Mouse (Mus musculus): ENCODE measurements at regions not wholly inside any gene's neighbourhood (a gene's known extent, or its start where the extent isn't known, plus 50 kb on each side); places are given as distances from the start of the nearest gene placed in this dataset.
A peak's percentile ranks its signal among the peaks of the same experiment; 100 is the strongest.

DNA sequence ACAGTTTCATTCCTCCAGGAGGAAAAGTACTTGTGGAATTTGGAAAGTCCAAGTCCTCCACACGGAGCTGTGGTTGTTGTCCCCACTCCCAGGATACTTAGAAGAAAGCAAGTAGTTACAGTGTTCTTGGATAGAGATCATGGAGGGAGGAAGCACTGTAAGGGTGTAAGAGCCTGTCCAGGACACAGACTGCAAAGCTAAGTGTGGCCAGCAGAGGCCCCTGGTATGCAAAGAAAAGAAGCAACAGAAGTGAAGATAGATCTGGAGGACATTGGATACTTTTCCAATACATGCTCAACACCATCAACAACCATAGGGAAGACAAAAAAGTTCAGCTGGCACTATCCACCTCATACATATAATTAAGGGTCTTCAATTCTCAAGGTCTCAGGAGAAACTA is 197.4 kb downstream of the Meis1 start:
- no peaks in the 10 kb centered on the region for H3K4me1 ChIP-seq (ENCODE audit: control insufficient read depth, insufficient read depth, low read length)
- peak; percentile 32; the same call in 1 of the 2 replicates for TF ChIP-seq CTCF (IDR thresholded peaks at IDR 0.05; ENCODE audit: borderline replicate concordance, insufficient read depth, low read depth, low read length)
- TF ChIP-seq POLR2A (IDR thresholded peaks at IDR 0.05; ENCODE audit: borderline replicate concordance, insufficient read depth, low read length): no peak
- H3K27ac ChIP-seq (ENCODE audit: insufficient read depth, low read length): no peak overlapping the region
- H3K27me3 ChIP-seq (ENCODE audit: control insufficient read depth, insufficient read depth, low read length): no peaks in the 10 kb centered on the region
- WGBS: 51% methylated on average over 1 of the region's 1 CpGs
- H3K4me3 ChIP-seq (replicated peaks; ENCODE audit: insufficient read depth, low read depth, low read length): no peak overlapping the region
- peak; percentile 32 to 59 for DNase-seq

DNA sequence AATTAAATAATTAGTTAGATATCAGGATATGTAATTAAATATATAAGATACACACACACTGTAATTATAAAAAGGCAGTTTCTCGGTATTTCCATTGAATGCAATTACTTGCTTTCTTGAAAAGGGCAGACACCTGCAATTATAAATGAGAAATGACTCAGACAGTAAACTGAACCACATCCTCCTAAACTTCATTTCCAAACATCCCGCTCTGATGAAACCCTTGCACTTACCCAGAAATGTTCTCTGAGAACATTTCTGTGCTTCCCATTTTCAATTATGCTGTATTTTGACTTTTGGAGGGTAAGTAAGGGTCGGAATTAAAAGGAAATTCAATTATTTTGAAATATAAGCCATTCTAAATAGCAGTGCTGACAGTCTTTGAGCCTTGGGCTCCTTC is 204.7 kb downstream of the Meis1 start:
- 96% methylated on average over 3 of the region's 3 CpGs for WGBS
- Histone ChIP-seq H3K27me3 (ENCODE audit: control insufficient read depth, insufficient read depth, low read length) (no peaks in the 10 kb centered on the region; the same call in 1 of the 2 replicates), H3K4me3 (replicated peaks; ENCODE audit: insufficient read depth, low read depth, low read length) (no peak overlapping the region), H3K27ac (ENCODE audit: insufficient read depth, low read length) (no peak overlapping the region), H3K4me1 (ENCODE audit: control insufficient read depth, insufficient read depth, low read length) (no peaks in the 10 kb centered on the region)
- DNase-seq: no peak
- TF ChIP-seq CTCF (IDR thresholded peaks at IDR 0.05; ENCODE audit: borderline replicate concordance, insufficient read depth, low read depth, low read length) (no peak), POLR2A (IDR thresholded peaks at IDR 0.05; ENCODE audit: borderline replicate concordance, insufficient read depth, low read length) (no peak)

DNA sequence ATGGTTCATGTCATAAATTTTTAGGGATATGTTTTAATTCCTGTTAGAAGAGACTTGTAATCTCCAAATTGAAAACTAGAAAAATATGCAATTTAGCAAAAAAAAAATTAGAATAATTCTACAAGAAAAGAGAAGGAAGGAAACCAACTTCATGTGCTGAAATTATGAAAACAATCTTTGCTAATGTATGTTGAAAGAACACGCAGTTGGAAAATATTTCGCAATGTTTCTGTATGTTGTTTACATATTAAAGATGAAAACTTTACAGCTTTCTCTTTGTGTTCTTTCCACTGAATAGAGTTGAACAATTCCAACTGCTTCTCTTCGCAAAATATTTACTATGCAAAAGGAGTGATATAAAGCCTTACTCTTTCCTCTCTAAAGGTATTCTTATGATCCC is 251.3 kb downstream of the Meis1 start:
- TF ChIP-seq POLR2A (IDR thresholded peaks at IDR 0.05; ENCODE audit: borderline replicate concordance, insufficient read depth, low read length): no peak
- TF ChIP-seq CTCF (IDR thresholded peaks at IDR 0.05; ENCODE audit: borderline replicate concordance, insufficient read depth, low read depth, low read length): no peak
- H3K4me3 ChIP-seq (replicated peaks; ENCODE audit: insufficient read depth, low read depth, low read length): no peak overlapping the region
- 98% methylated on average over 3 of the region's 3 CpGs for WGBS
- no peaks in the 10 kb centered on the region for H3K4me1 ChIP-seq (ENCODE audit: control insufficient read depth, insufficient read depth, low read length)
- no peak for DNase-seq
- no peak overlapping the region for H3K27ac ChIP-seq (ENCODE audit: insufficient read depth, low read length)
- H3K27me3 ChIP-seq (ENCODE audit: control insufficient read depth, insufficient read depth, low read length): no peaks in the 10 kb centered on the region

DNA sequence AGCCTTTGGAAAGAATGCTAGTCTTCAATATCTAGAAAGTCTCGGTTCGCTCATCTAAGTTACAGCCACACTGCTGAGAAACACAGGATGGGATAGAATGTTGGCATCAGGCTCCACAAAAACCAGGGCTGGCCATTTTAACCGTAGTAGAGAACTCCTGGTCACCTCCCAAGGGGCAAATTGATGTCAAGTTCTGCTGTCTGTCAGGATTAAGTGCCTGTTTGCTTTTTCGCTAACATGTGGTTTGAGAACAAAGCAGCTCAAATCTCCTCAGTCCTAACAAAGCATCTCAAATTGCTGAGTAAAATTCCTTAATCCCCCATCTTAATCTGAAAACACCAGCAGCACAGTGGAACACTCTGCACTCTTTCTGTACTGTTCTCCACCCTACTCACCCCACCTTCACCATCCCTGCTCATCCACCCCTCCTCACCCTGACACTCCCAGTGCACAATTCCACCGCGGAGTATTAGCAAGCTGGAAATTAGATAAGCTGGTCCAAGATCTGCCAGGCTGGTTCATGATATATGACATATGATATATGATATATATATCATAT is 252.2 kb downstream of the Meis1 start:
- no peak overlapping the region for H3K27ac ChIP-seq (ENCODE audit: insufficient read depth, low read length)
- no peak overlapping the region for H3K4me3 ChIP-seq (replicated peaks; ENCODE audit: insufficient read depth, low read depth, low read length)
- TF ChIP-seq POLR2A (IDR thresholded peaks at IDR 0.05; ENCODE audit: borderline replicate concordance, insufficient read depth, low read length) (no peak), CTCF (IDR thresholded peaks at IDR 0.05; ENCODE audit: borderline replicate concordance, insufficient read depth, low read depth, low read length) (no peak)
- no peak for DNase-seq
- H3K27me3 ChIP-seq (ENCODE audit: control insufficient read depth, insufficient read depth, low read length): no peaks in the 10 kb centered on the region
- 66% methylated on average over 6 of the region's 6 CpGs for WGBS
- no peaks in the 10 kb centered on the region for H3K4me1 ChIP-seq (ENCODE audit: control insufficient read depth, insufficient read depth, low read length)

DNA sequence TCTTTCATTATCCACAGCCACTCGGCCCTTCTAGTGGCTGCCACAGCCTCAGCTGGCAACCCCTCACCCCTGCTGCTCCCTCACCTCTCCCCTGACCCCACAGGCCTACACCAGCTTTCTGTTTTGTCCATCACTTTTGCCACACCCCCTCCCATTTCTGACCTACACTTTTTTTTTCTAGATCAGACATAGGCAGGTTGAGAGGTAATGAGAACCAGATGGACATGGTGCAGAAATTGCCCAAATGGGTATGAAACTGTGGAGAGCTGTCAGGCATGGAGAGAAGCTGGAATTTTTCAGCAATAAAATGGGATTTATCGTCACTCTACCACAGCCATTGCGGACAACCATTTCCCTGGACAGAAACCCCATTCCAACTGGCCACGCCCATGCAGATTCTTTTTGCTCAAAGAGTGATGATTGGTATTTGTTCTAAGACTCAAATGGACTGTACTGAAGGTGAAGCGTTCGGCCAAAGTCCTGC is 260.2 kb downstream of the Meis1 start:
- Histone ChIP-seq H3K4me1 (ENCODE audit: control insufficient read depth, insufficient read depth, low read length) (no peaks in the 10 kb centered on the region; the same call in 1 of the 2 replicates), H3K4me3 (replicated peaks; ENCODE audit: insufficient read depth, low read depth, low read length) (no peak overlapping the region), H3K27me3 (ENCODE audit: control insufficient read depth, insufficient read depth, low read length) (no peaks in the 10 kb centered on the region), H3K27ac (ENCODE audit: insufficient read depth, low read length) (no peak overlapping the region)
- 65% methylated on average over 6 of the region's 6 CpGs for WGBS
- DNase-seq: peak in 1 of 2 experiments; percentile 38
- TF ChIP-seq POLR2A (IDR thresholded peaks at IDR 0.05; ENCODE audit: borderline replicate concordance, insufficient read depth, low read length): no peak
- no peak for TF ChIP-seq CTCF (IDR thresholded peaks at IDR 0.05; ENCODE audit: borderline replicate concordance, insufficient read depth, low read depth, low read length)

DNA sequence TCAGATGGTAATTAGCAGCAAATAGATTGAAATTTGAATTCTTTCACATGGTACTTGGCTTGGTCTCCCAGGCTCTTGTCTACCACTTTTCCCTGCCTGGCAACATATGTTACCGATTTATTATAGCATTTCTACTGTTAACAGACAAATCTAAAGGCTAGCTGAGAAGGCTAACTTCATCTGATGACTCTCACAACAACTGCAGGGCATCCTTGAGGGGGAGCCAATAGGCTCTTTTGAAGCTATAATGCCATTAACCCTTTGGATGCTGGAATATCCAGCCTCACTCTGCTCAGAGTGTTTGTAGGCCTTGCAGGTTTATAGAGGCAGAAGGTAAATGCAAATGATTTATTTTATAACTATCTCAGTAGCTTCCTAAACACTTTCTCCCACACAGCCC is 262.2 kb downstream of the Meis1 start:
- no peak overlapping the region for H3K27ac ChIP-seq (ENCODE audit: insufficient read depth, low read length)

DNA sequence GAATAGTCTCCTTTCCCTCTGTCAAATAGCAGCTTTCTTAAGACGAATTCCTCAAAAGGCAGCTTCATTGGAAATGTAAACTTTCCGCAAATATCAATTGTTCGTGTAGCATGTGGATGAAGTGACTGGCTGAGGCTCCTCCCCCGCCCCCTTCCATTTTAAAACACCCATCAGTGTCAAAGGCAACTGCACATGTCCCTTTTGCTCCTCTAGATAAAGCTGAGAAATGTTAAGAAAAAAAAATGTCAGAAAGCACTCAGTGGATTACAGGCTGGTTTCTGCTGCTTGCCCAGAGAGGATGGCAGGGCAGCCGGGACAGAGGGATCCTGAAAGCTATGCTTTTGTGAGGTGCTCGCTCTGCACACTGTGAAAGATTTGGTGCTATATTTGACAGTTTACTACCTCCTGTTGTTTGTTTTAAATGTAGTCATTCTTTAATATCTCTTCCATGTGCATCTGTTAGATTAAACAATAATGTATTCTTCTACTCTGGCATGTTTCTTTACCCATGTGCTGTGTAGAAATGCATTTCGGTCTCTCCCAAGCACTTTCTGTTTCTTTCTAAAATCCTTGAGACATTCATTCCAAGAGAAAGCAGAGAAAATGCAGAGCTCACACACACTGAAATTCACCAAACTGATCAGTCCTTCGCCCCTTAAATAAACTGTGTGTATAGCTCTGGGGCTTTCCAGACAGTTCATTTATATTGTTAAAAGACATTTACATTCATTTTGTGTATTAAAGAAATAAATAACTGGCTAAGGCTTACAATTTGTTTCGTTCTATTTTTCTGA is 263.9 kb downstream of the Meis1 start:
- TF ChIP-seq CTCF (IDR thresholded peaks at IDR 0.05; ENCODE audit: borderline replicate concordance, insufficient read depth, low read depth, low read length): no peak
- 0 out of 2 replicates have a peak, but pooled peaks have one; percentile 13 for TF ChIP-seq POLR2A (IDR thresholded peaks at IDR 0.05; ENCODE audit: borderline replicate concordance, insufficient read depth, low read length)
- DNase-seq: peak; percentile 69 to 74
- no peaks in the 10 kb centered on the region for H3K27me3 ChIP-seq (ENCODE audit: control insufficient read depth, insufficient read depth, low read length)
- no peaks in the 10 kb centered on the region; the same call in none of the 2 replicates for H3K4me1 ChIP-seq (ENCODE audit: control insufficient read depth, insufficient read depth, low read length)
- 21% methylated on average over 9 of the region's 9 CpGs for WGBS
- H3K4me3 ChIP-seq (replicated peaks; ENCODE audit: insufficient read depth, low read depth, low read length): peak overlapping the region; percentile 58
- peak overlapping the region; percentile 100 for H3K27ac ChIP-seq (ENCODE audit: insufficient read depth, low read length)

More for the DNA sequence above, 262.2 kb downstream of the Meis1 start:
- DNase-seq: peak in 1 of 2 experiments; percentile 58
- Histone ChIP-seq H3K4me3 (replicated peaks; ENCODE audit: insufficient read depth, low read depth, low read length) (no peak overlapping the region), H3K4me1 (ENCODE audit: control insufficient read depth, insufficient read depth, low read length) (no peaks in the 10 kb centered on the region; the same call in none of the 2 replicates), H3K27me3 (ENCODE audit: control insufficient read depth, insufficient read depth, low read length) (no peaks in the 10 kb centered on the region)
- WGBS: 9% methylated on average over 1 of the region's 1 CpGs
- no peak for TF ChIP-seq POLR2A (IDR thresholded peaks at IDR 0.05; ENCODE audit: borderline replicate concordance, insufficient read depth, low read length)
- no peak for TF ChIP-seq CTCF (IDR thresholded peaks at IDR 0.05; ENCODE audit: borderline replicate concordance, insufficient read depth, low read depth, low read length)

All from cerebellum, adult 2 months (tissue).